Mouse (Mus musculus) bone marrow, adult 2 months (tissue): Measurements from ENCODE around the gene Gm525. TPM values are rescaled to one million over a fixed set of nuclear protein-coding genes. Genes with fewer than 3 reads are reported as not detected.
A peak's percentile ranks its signal among the peaks of the same experiment; 100 is the strongest.

Source experiments
- H3K27ac ChIP-seq: fragments of 200-500 bp; 2 replicates; pipeline ENCODE4 v1.5.1; 2012; ENCODE audit warnings: low read depth, mild to moderate bottlenecking, control low read depth, inconsistent platforms, low read length; ENCODE audit not compliant: control insufficient read depth, poor library complexity, insufficient read depth
- H3K4me1 ChIP-seq: fragments of 200-500 bp; 2 replicates; pipeline ENCODE4 v1.6.1; 2011; ENCODE audit warnings: low read length; ENCODE audit not compliant: control insufficient read depth, insufficient read depth
- H3K4me3 ChIP-seq: fragments of 200-500 bp; replicated peaks from 2 replicates; pipeline ENCODE3; 2011; ENCODE audit warnings: mild to moderate bottlenecking, low read depth, low read length, control low read depth; ENCODE audit not compliant: control insufficient read depth
- CTCF ChIP-seq: fragments of 200-500 bp; IDR thresholded peaks from 2 replicates; pipeline ENCODE4 v1.5.1; 2011; ENCODE audit warnings: low read length, control low read depth; ENCODE audit not compliant: control insufficient read depth, insufficient read depth
- POLR2A ChIP-seq: fragments of 200-500 bp; IDR thresholded peaks from 2 replicates; pipeline ENCODE4 v1.6.1; 2011; ENCODE audit warnings: low read depth, mild to moderate bottlenecking, control low read depth, low read length, borderline replicate concordance; ENCODE audit not compliant: control insufficient read depth
- WGBS: fragments of 180-500 bp; shearing (Covaris S2); methylation state at CpG from one replicate; pipeline ENCODE4 v1.1.7; 2018; 5-methylcytosine and 5-hydroxymethylcytosine counted together
- polyA plus RNA-seq: library from polyadenylated mRNA; stranded (reverse); fragments of >200 nt; gene quantifications from 2 replicates; pipeline ENCODE4 v1.2.4, GENCODE M21; 2011; ENCODE audit warnings: low replicate concordance; ENCODE audit not compliant: missing spikeins, insufficient read depth, insufficient read length

The Gm525 gene
- polyA plus RNA-seq, 1 experiment: not detected

GRCm38 (mm10) chr11:89055931-89056690 lies 17.5 kb upstream of the Gm525 start:
- 88% methylated on average over 13 of the region's 13 CpGs for WGBS
- no peak overlapping the region for H3K27ac ChIP-seq
- H3K4me1 ChIP-seq: peaks cover 2% of the 10 kb centered on the region; the same call in 1 of the 2 replicates
- H3K4me3 ChIP-seq: no peak overlapping the region
- TF ChIP-seq CTCF (no peak), POLR2A (no peak)

DNA sequence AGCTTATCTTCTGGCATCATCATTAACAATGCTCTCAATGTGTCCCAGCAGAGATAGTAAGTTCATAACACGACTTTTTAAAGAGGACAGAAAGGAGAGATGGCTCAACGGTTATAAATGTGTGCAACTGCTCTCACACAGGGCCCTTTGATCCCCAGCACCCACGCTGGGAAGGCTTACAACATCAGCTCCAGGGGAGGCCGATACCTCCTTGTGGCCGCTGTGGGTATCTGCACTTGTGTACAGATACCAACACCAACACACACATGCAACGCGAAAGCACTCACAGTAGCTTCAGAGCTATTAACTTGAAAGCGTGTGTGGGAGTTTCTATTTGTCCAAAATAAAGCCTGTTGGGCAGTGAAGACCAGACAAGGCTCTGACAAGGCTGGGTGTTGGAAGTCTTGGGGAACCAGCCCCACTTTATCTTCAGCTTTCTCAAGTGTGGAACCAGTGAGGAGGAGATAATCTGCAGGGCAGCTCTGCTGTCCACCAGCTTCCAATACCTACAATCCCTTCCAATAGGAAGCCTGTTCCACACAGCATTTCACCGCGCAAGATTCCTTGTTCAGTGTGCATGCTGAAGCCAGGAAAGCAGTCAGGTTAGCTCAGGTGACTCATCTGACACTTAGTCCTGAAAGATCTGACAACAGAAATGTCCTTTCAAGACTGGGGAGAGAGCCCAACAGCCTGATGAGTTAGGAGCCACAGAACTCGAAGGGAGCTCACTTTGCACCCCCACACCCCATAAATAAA lies 14.9 kb upstream of the Gm525 start:
- peaks cover 2% of the 10 kb centered on the region; the same call in 1 of the 2 replicates for H3K4me1 ChIP-seq
- H3K4me3 ChIP-seq: no peak overlapping the region
- TF ChIP-seq POLR2A (no peak), CTCF (peak; percentile 36; the same call in 1 of the 2 replicates)
- 72% methylated on average over 11 of the region's 11 CpGs for WGBS
- H3K27ac ChIP-seq: no peak overlapping the region

DNA sequence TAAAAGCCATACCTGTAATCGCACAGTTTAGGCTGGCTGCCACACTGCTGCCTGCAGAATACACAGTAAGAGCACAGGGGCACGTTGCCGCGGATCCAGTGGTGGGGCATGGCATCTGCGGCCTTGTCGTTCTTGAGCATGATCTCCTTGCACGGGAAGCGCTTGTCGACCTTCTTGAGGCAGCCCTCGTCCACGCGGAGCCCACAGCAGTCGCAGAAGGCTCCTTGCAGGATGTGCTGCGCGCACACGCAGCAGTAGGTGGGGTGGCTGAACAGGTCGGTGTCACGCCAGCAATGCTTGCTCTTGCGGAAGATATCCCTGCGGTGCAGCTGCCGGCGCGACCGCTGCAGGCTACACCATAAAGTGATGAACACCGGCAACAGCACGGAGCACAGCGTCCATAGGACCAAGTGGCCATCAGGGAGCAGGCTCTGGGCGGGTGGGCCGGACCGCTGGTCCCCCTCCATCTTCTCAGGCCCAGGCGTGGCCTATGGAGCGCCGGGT lies 13.7 kb upstream of the Gm525 start:
- no peak for TF ChIP-seq CTCF
- 0 out of 2 replicates have a peak, but pooled peaks have one; percentile 7 for TF ChIP-seq POLR2A
- Histone ChIP-seq H3K27ac (peak overlapping the region; percentile 30; the same call in 1 of the 2 replicates), H3K4me1 (peaks cover 2% of the 10 kb centered on the region; the same call in 1 of the 2 replicates), H3K4me3 (peak overlapping the region; percentile 67)
- WGBS: under 1% methylated on average over 33 of the region's 33 CpGs

DNA sequence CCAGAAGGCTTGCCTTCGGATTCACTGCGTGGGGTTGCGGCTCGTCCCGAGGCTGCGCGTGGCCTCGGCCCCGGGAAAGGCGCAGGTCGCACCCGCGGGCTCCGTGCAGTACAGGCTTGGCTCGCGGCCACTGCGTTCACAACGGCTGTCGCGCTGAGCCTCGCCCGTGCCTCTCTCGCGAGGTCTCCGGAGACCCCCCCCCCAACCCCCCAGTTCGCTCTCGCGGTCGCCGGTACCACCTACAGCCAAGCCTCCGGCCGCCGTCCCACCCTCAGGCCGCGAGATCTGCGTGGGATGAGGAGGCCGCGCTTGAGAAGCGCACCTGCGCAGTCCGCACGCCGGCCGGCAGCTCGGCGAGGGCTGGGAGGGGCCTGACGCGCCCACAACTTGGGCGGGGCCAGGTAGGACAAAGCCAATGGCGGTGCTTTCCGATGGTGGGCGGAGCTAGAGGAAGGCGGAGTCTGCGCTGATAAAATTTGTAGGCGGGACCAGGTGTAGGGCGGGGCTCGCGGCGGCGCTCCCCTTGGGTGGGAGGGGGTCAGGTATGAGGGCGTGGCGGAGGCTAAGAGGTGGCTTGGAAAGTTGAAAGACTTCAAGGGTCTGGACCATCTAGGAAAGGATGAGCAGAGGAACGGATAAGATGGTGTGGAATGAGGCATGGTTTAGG lies 13.1 kb upstream of the Gm525 start:
- WGBS: under 1% methylated on average over 63 of the region's 63 CpGs
- TF ChIP-seq POLR2A (peak; percentile 33; the same call in 1 of the 2 replicates), CTCF (no peak)
- Histone ChIP-seq H3K4me3 (peak overlapping the region; percentile 67), H3K27ac (peak overlapping the region; percentile 30; the same call in 1 of the 2 replicates), H3K4me1 (peaks cover 2% of the 10 kb centered on the region; the same call in 1 of the 2 replicates)

DNA sequence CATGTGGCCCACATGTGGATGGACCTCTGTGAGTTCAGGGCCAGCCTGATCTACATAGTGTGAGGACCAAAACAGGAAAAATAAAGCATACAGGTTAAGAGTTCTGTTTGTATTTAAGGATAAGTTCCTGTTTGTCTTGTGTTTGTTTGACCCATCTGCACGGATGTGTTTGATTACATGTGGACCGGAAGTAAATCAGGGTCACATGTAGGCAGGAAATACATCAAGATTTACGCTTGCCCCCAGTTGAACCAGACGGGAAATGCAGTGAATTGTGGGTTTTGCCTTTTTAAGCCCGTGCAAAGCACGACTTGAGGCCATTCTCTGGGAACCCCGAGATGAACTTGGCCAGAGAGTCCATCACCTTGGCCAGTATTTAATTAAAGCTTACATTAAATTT lies 12.3 kb upstream of the Gm525 start:
- Histone ChIP-seq H3K27ac (no peak overlapping the region), H3K4me3 (no peak overlapping the region), H3K4me1 (peaks cover 2% of the 10 kb centered on the region; the same call in 1 of the 2 replicates)
- 21% methylated on average over 7 of the region's 7 CpGs for WGBS
- TF ChIP-seq POLR2A (no peak), CTCF (no peak)

GRCm38 (mm10) chr11:89064312-89064711 lies 9.3 kb upstream of the Gm525 start:
- TF ChIP-seq CTCF: no peak
- no peak for TF ChIP-seq POLR2A
- 58% methylated on average over 6 of the region's 6 CpGs for WGBS
- H3K4me3 ChIP-seq: no peak overlapping the region
- no peak overlapping the region for H3K27ac ChIP-seq
- H3K4me1 ChIP-seq: peaks cover 2% of the 10 kb centered on the region; the same call in 1 of the 2 replicates

DNA sequence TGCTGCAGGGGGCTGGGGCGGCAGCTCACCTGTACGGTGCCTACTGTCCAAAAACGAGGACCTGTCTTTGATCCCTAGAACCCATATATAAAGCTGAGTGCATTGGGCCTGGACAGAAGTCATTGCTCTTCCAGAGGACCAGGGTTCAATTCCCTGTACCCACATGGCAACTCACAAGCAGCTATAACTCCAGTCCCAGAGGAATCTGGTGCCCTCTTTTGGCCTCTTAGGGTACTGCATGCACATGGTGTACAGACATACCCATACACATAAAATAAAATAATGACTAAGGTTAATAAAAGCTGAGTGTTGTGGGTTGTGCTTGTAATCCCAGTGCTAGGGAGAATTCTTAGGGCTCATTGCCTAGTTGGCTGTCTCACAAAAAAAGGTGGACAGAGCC lies 8.3 kb upstream of the Gm525 start:
- no peak overlapping the region for H3K4me3 ChIP-seq
- 94% methylated on average over 3 of the region's 3 CpGs for WGBS
- no peak overlapping the region for H3K27ac ChIP-seq
- no peaks in the 10 kb centered on the region for H3K4me1 ChIP-seq
- TF ChIP-seq POLR2A (no peak), CTCF (peak; percentile 33; the same call in 1 of the 2 replicates)
